Mouse (Mus musculus): ENCODE results near the gene Taco1. TPM values are rescaled to one million over a fixed set of nuclear protein-coding genes. Genes with fewer than 3 reads are reported as not detected.
"Not testable (repeated sequence)": the region's sequence is repeated elsewhere in the genome, so short reads cannot be mapped to it uniquely, and the experiment has no call there.

Taco1 gene
- total RNA-seq, 2 experiments from 2014 or later: 8.3 to 29.7 TPM

- no peak for ATAC-seq (replicated peaks; ENCODE audit: low FRiP score, low TSS enrichment, poor library complexity, severe bottlenecking)
Measured at GRCm38 (mm10) chr11:106058020-106058419, 7.8 kb upstream of the Taco1 start.

- no peak for ATAC-seq (replicated peaks; ENCODE audit: low FRiP score, low TSS enrichment, poor library complexity, severe bottlenecking)
Measured at GRCm38 (mm10) chr11:106060549-106060948, 5.3 kb upstream of the Taco1 start.

- ATAC-seq (replicated peaks; ENCODE audit: low FRiP score, low TSS enrichment, poor library complexity, severe bottlenecking): no peak
Measured at GRCm38 (mm10) chr11:106061311-106061710, 4.5 kb upstream of the Taco1 start.

- ATAC-seq (replicated peaks; ENCODE audit: low FRiP score, low TSS enrichment, poor library complexity, severe bottlenecking): no peak
Measured at GRCm38 (mm10) chr11:106063756-106064155, 2.1 kb upstream of the Taco1 start.

GRCm38 (mm10) chr11:106065073-106065922 is 563 bp upstream of the Taco1 start:
- ATAC-seq (replicated peaks; ENCODE audit: low FRiP score, low TSS enrichment, poor library complexity, severe bottlenecking): peak; percentile 49

GRCm38 (mm10) chr11:106066616-106067015 is 755 bp downstream of the Taco1 start:
- ATAC-seq (replicated peaks; ENCODE audit: low FRiP score, low TSS enrichment, poor library complexity, severe bottlenecking): not testable (repeated sequence)

GRCm38 (mm10) chr11:106073774-106074173 is 7.9 kb downstream of the Taco1 start:
- no peak for ATAC-seq (replicated peaks; ENCODE audit: low FRiP score, low TSS enrichment, poor library complexity, severe bottlenecking)

- peak; percentile 89 for ATAC-seq (replicated peaks; ENCODE audit: low FRiP score, low TSS enrichment, poor library complexity, severe bottlenecking)
Measured at GRCm38 (mm10) chr11:106076321-106076720, 10.5 kb downstream of the Taco1 start.

GRCm38 (mm10) chr11:106083708-106084701 is 18.1 kb downstream of the Taco1 start, which contains the start of gene Map3k3:
Gene Map3k3, plus strand, starts transcription at chr11:106084613.
- ATAC-seq (replicated peaks; ENCODE audit: low FRiP score, low TSS enrichment, poor library complexity, severe bottlenecking): peak; percentile 99

- peak; percentile 50 for ATAC-seq (replicated peaks; ENCODE audit: low FRiP score, low TSS enrichment, poor library complexity, severe bottlenecking)
Measured at GRCm38 (mm10) chr11:106084911-106085561, 19.2 kb downstream of the Taco1 start.

- no peak for ATAC-seq (replicated peaks; ENCODE audit: low FRiP score, low TSS enrichment, poor library complexity, severe bottlenecking)
Measured at GRCm38 (mm10) chr11:106098223-106098622, 32.4 kb downstream of the Taco1 start.

GRCm38 (mm10) chr11:106102866-106103265 is 37.0 kb downstream of the Taco1 start:
- ATAC-seq (replicated peaks; ENCODE audit: low FRiP score, low TSS enrichment, poor library complexity, severe bottlenecking): no peak

- ATAC-seq (replicated peaks; ENCODE audit: low FRiP score, low TSS enrichment, poor library complexity, severe bottlenecking): no peak
Measured at GRCm38 (mm10) chr11:106106047-106106587, 40.3 kb downstream of the Taco1 start.

- no peak for ATAC-seq (replicated peaks; ENCODE audit: low FRiP score, low TSS enrichment, poor library complexity, severe bottlenecking)
Measured at GRCm38 (mm10) chr11:106111688-106112087, 45.8 kb downstream of the Taco1 start.

GRCm38 (mm10) chr11:106122221-106122620 is 56.4 kb downstream of the Taco1 start:
- ATAC-seq (replicated peaks; ENCODE audit: low FRiP score, low TSS enrichment, poor library complexity, severe bottlenecking): no peak

GRCm38 (mm10) chr11:106122736-106123135 is 56.9 kb downstream of the Taco1 start:
- ATAC-seq (replicated peaks; ENCODE audit: low FRiP score, low TSS enrichment, poor library complexity, severe bottlenecking): no peak

All from megakaryocyte-erythroid progenitor cell, adult 5-6 weeks (primary cell).